Mouse (Mus musculus) bone marrow, adult 2 months (tissue): Measurements from ENCODE around the gene Pabpc1l.

Experiments used
- CTCF ChIP-seq: fragments of 200-500 bp; IDR thresholded peaks from 2 replicates; pipeline ENCODE4 v1.5.1; 2011; ENCODE audit warnings: low read length, control low read depth; ENCODE audit not compliant: control insufficient read depth, insufficient read depth
- POLR2A ChIP-seq: fragments of 200-500 bp; IDR thresholded peaks from 2 replicates; pipeline ENCODE4 v1.6.1; 2011; ENCODE audit warnings: low read depth, mild to moderate bottlenecking, control low read depth, low read length, borderline replicate concordance; ENCODE audit not compliant: control insufficient read depth

GRCm38 (mm10) chr2:164010496-164010895 is 14.8 kb upstream of the Pabpc1l start:
- TF ChIP-seq POLR2A (no peak), CTCF (no peak)
